Mouse (Mus musculus) liver, adult (tissue): Measurements from ENCODE around the gene Mfsd2b.

Source experiments
- GATA4 ChIP-seq: IDR thresholded peaks from 2 replicates; pipeline ENCODE4 v1.6.1; 2014; ENCODE audit warnings: mild to moderate bottlenecking, low read length; ENCODE audit not compliant: insufficient replicate concordance

Gene Mfsd2b

GRCm38 (mm10) chr12:4842456-4842855 lies 31.7 kb downstream of the Mfsd2b start:
- TF ChIP-seq GATA4, result no peak

- no peak for TF ChIP-seq GATA4
These were observed 32.7 kb downstream of the Mfsd2b start, which contains the start of gene Fkbp1b for GRCm38 (mm10) chr12:4841392-4841887. Fkbp1b (minus strand) TSS chr12:4841591.

DNA sequence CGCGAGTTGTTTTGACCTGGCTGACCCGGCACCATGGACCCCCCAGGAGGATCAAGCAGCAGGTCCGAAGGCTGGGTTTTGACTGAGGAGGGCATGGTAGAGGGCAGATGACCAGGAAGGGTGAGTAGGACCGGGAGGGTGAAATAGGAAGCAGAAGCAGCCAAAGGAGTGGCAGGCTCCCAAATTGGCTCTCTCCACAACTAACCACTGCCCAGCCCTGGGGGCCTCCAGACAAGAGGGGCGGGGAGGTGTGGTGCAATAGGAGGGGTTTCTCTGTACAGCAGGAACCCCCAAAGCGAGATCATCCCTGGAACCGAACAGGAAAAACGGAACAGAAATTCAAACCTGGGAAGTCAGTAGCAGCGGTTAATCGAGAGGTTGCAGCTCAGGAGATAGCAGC lies 33.4 kb downstream of the Mfsd2b start:
- no peak for TF ChIP-seq GATA4

GRCm38 (mm10) chr12:4840010-4840409 lies 34.1 kb downstream of the Mfsd2b start:
- no peak for TF ChIP-seq GATA4

- no peak for TF ChIP-seq GATA4
These were observed 37.2 kb downstream of the Mfsd2b start for GRCm38 (mm10) chr12:4836959-4837358.

DNA sequence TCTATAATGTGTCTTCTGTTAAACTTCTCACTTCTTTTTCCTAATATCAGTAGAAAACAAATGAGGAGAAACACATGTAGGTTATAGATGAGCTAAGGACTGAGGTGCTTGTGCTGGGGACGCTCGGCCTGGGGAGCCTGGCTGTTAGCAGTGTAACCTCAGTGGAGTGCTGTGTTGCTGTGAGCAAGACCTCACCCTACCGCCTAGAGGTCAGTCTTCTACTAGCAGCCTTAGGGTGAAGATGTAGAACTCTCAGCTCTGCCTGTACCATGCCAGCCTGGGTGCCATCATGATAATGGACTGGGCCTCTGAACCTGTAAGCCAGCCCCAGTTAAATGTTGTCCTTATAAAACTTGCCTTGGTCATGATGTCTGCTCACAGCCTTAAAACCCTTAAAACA lies 46.9 kb downstream of the Mfsd2b start:
- no peak for TF ChIP-seq GATA4

DNA sequence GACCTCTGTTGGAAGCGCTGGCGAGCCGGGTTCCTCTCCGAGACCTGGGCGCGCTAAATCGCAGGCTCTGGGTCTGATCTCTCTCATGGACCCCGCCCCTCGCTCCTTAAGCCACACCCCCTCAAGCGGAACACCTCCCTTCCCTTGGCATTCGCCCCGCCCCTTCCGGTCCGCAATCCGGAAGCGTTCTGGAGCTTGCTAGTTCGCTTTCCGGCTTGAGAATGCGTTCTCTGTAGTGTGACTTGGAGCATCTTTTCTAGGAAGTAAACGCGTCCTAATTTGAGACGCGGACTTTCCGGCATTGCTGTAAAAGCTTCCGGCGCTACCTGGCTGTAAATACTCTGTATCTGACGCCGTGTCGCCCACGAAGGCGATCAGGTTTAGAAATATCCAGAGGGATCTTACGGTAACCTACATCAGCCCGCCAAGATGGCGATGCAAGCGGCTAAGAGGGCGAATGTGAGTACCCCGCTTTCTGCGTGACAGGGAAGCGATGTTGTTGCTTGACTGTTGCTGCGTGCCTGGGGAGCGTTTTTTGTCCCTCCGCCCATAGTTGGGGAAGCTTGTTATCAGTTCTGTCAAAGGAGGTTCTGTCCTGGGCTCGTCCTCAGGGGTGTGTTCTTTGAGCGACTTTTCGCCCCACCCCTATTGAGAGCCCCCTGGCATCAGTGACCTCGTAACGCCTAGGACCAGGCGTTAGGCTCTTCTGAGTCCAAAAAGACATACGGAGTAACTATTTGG lies 56.6 kb downstream of the Mfsd2b start, which contains the start of gene Sf3b6:
Sf3b6 (plus strand) TSS at position 184 of the 741 bp plus-strand sequence.
- TF ChIP-seq GATA4, result no peak; the same call in 1 of the 2 replicates

DNA sequence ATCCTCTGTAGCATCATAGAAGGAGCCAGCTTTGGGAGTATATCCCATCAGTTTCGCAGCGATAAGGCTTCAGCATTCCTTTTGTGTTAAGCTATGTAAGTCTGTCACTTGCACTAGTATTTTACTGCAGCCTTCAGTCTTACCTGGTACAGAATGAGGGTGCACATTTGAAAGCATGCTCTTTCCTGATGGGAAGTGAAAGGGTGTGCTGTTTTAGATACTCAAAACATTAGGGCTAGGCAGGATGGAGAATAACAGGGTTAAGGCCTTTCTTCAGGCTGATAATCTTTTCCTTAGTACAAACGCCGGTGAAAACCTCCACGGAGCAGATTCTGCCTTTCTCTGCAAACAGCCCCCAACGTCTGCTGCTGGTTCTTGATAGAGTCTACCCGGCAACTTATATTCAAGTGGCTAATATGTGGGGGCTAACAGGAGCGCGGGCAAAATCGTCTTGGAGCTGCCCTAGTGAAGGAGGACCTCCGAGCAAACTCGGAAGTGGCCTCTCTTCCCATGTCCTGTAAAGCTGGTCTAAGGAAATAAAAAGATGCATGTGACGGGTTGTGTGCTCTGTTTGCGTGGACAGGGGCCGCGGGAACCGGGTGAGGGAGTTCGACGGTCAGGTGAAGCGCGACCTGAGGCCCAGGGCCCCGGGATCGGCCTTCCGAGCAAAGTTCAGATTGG lies 57.3 kb downstream of the Mfsd2b start:
- TF ChIP-seq GATA4, result no peak

DNA sequence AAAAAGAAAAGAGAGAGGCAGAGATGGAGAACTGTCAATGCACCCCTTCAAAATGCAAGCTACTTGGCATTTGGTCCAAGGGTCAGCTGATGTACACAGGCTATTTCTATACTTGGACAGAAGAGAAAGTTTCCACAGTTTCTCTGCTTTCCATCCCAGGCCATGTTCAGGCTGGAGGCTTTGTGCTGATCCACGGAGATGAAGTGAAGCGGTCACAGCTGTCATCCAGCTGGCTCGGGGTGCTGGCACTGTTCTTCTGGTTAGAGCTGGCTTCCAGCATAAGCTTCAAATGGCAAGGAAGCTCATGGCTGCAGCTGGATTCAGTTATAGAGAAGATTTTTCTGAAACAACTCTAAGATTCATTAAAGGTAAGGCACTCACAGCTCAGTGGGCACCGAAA lies 60.5 kb downstream of the Mfsd2b start:
- TF ChIP-seq GATA4, result no peak
